Mouse (Mus musculus): ENCODE measurements around the gene Ceacam5. TPM values are rescaled to one million over a fixed set of nuclear protein-coding genes. Genes with fewer than 3 reads are reported as not detected.

Gene Ceacam5
- not detected in 2 replicates for polyA plus RNA-seq (2012; rRNA removed)

DNA sequence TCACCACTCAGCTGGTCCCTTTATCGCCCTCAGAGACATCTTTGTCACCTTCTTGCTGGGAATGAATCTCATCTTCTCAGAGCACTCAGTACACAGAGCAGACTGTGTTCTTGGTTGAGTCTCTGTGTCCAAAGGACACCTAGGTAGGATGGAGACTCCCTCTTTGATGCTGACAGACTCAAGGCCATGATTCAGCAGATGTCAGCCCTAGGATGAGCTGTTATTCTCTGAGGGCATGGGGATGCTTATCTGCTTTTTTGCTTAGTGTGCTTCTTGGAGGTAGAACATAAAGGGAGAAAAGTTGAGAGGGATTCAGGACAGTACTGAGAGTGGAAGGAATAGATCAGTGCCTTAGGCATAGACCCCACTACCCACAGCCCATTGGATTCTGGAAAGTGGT is at the start of gene Ceacam5:
Ceacam5 (plus strand) TSS at position 301 of the 400 bp plus-strand sequence.

Other genes with a start within 250 kb of the Ceacam5 start
- not detected in 2 replicates for gene Ceacam14, start 99.4 kb downstream of the Ceacam5 start, polyA plus RNA-seq (2012; rRNA removed)
- not detected in 2 replicates for gene Gm5155, start 158.5 kb downstream of the Ceacam5 start, polyA plus RNA-seq (2012; rRNA removed)